Mouse (Mus musculus): ENCODE results near the gene Msx2.

- TF ChIP-seq CTCF (conservative IDR thresholded peaks at IDR 0.05; ENCODE audit: insufficient read depth, insufficient read length, low read depth, low read length), result no peak
- no peak for TF ChIP-seq POLR2A (IDR thresholded peaks at IDR 0.05; ENCODE audit: low read depth, low read length)
These were observed 29.3 kb downstream of the Msx2 start for GRCm38 (mm10) chr13:53443602-53444001.

Data from kidney, adult 2 months (tissue).